Mouse (Mus musculus) spleen, adult 12 weeks (tissue): ENCODE measurements around the gene Adarb1.

Source experiments
- DNase-seq: peaks from one replicate; pipeline ENCODE4 v3.0.0; 2022; ENCODE audit warnings: low spot score

Gene Adarb1

GRCm38 (mm10) chr10:77383045-77383444, 35.0 kb downstream of the Adarb1 start:
- DNase-seq, result no peak

GRCm38 (mm10) chr10:77381191-77381590, 36.9 kb downstream of the Adarb1 start:
- DNase-seq, result no peak

GRCm38 (mm10) chr10:77380716-77381115, 37.4 kb downstream of the Adarb1 start:
- no peak for DNase-seq

GRCm38 (mm10) chr10:77379199-77379598, 38.9 kb downstream of the Adarb1 start:
- DNase-seq, result no peak

- DNase-seq, result no peak
Observed at GRCm38 (mm10) chr10:77376056-77376455, 42.0 kb downstream of the Adarb1 start.

GRCm38 (mm10) chr10:77374948-77375347, 43.1 kb downstream of the Adarb1 start:
- no peak for DNase-seq

- DNase-seq, result no peak
Observed at GRCm38 (mm10) chr10:77374407-77374806, 43.7 kb downstream of the Adarb1 start.

- DNase-seq, result no peak
Observed at GRCm38 (mm10) chr10:77370129-77370528, 47.9 kb downstream of the Adarb1 start.

- no peak for DNase-seq
Observed at GRCm38 (mm10) chr10:77367973-77368372, 50.1 kb downstream of the Adarb1 start.

GRCm38 (mm10) chr10:77366959-77367358, 51.1 kb downstream of the Adarb1 start:
- DNase-seq, result no peak

GRCm38 (mm10) chr10:77365212-77365611, 52.9 kb downstream of the Adarb1 start:
- no peak for DNase-seq

- no peak for DNase-seq
Observed at GRCm38 (mm10) chr10:77360486-77360885, 57.6 kb downstream of the Adarb1 start.

- DNase-seq, result no peak
Observed at GRCm38 (mm10) chr10:77357957-77358356, 60.1 kb downstream of the Adarb1 start.

- peak; percentile 15 for DNase-seq
Observed at GRCm38 (mm10) chr10:77353031-77353745, 64.9 kb downstream of the Adarb1 start.

GRCm38 (mm10) chr10:77342842-77343241, 75.2 kb downstream of the Adarb1 start:
- no peak for DNase-seq

- DNase-seq, result no peak
Observed at GRCm38 (mm10) chr10:77341711-77342110, 76.4 kb downstream of the Adarb1 start.

- DNase-seq, result no peak
Observed at GRCm38 (mm10) chr10:77341059-77341458, 77.0 kb downstream of the Adarb1 start.

- DNase-seq, result no peak
Observed at GRCm38 (mm10) chr10:77339871-77340341, 78.2 kb downstream of the Adarb1 start.

GRCm38 (mm10) chr10:77333518-77333917, 84.6 kb downstream of the Adarb1 start:
- DNase-seq, result no peak

- DNase-seq, result no peak
Observed at GRCm38 (mm10) chr10:77329446-77330094, 88.5 kb downstream of the Adarb1 start.

- no peak for DNase-seq
Observed at GRCm38 (mm10) chr10:77324716-77325115, 93.4 kb downstream of the Adarb1 start.

GRCm38 (mm10) chr10:77321611-77322010, 96.5 kb downstream of the Adarb1 start:
- DNase-seq, result no peak

- DNase-seq, result no peak
Observed at GRCm38 (mm10) chr10:77321001-77321400, 97.1 kb downstream of the Adarb1 start.

- no peak for DNase-seq
Observed at GRCm38 (mm10) chr10:77315682-77316081, 102.4 kb downstream of the Adarb1 start.
